Mouse (Mus musculus) ES-E14 (cell line): ENCODE data around the gene Gm13278.

Source experiments
- CHD2 ChIP-seq: IDR thresholded peaks from 2 replicates; pipeline ENCODE4 v1.6.1; 2014; ENCODE audit warnings: mild to moderate bottlenecking, low read depth, low read length, inconsistent platforms
- HCFC1 ChIP-seq: IDR thresholded peaks from 2 replicates; pipeline ENCODE4 v1.6.1; 2012; ENCODE audit warnings: low read length, inconsistent platforms, borderline replicate concordance; ENCODE audit not compliant: insufficient read depth
- MAFK ChIP-seq: IDR thresholded peaks from 2 replicates; pipeline ENCODE4 v1.6.1; 2014; ENCODE audit warnings: mild to moderate bottlenecking, low read depth, low read length, inconsistent platforms; ENCODE audit not compliant: insufficient read depth
- ZC3H11A ChIP-seq: IDR thresholded peaks from 2 replicates; pipeline ENCODE4 v1.6.1; 2012; ENCODE audit warnings: low read depth, mild to moderate bottlenecking, inconsistent platforms, low read length, borderline replicate concordance

GRCm38 (mm10) chr4:88841438-88841911, 50.1 kb downstream of the Gm13278 start, which contains the start of gene Ifna4:
- TF ChIP-seq CHD2 (no peak), HCFC1 (no peak), ZC3H11A (no peak), MAFK (no peak)
